Mouse (Mus musculus) macrophage (primary cell): Measurements from ENCODE around the gene Cd2. TPM values are rescaled to one million over a fixed set of nuclear protein-coding genes. Genes with fewer than 3 reads are reported as not detected.

ENCODE experiments used
- H3K27ac ChIP-seq: fragments of 350-480 bp; formaldehyde crosslinking; 2 replicates; pipeline ENCODE4 v1.9.0; 2021
- H3K36me3 ChIP-seq: fragments of 350-480 bp; formaldehyde crosslinking; 2 replicates; pipeline ENCODE4 v1.9.0; 2021; ENCODE audit errors: inconsistent target
- H3K4me3 ChIP-seq: fragments of 350-480 bp; formaldehyde crosslinking; 2 replicates; pipeline ENCODE4 v1.9.0; 2021; ENCODE audit errors: inconsistent target
- H3K79me2 ChIP-seq: fragments of 350-480 bp; formaldehyde crosslinking; 2 replicates; pipeline ENCODE4 v1.9.0; 2021; ENCODE audit errors: inconsistent target
- WGBS: methylation state at CpG from one replicate; pipeline ENCODE4 v1.1.7; 2026; ENCODE audit warnings: inconsistent platforms; ENCODE audit not compliant: missing documents; 5-methylcytosine and 5-hydroxymethylcytosine counted together
- polyA plus RNA-seq: library from polyadenylated mRNA; stranded (reverse); fragments of 250-400 nt; gene quantifications from 3 replicates; pipeline ENCODE4 v1.2.4, GENCODE M21; 2018; ENCODE audit warnings: inconsistent platforms

Gene Cd2
- polyA plus RNA-seq, 1 experiment from 2014 or later, result 0.59 TPM

DNA sequence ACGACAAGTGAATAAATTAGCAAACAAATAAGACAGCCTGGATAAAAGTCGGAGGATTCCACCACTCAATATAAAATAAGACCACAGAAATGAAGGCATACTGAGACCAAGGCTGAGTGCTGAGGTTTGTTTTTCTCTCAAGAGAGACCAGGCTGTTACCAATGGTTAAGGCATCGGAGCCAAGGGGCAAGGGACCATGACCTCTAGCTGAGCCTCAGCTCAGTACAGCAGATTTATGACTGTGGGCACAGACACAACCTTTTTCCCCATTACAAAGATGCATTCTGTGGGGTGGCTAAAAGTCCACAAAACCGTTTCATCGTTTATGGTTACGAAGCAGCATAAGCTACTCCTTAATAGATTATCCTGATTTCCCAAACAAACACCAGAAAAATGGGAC lies 11.9 kb upstream of the Cd2 start:
- Histone ChIP-seq H3K4me3 (no peak overlapping the region), H3K79me2 (no peaks in the 10 kb centered on the region), H3K36me3 (no peaks in the 10 kb centered on the region), H3K27ac (no peak overlapping the region)
- 78% methylated on average over 6 of the region's 6 CpGs for WGBS

DNA sequence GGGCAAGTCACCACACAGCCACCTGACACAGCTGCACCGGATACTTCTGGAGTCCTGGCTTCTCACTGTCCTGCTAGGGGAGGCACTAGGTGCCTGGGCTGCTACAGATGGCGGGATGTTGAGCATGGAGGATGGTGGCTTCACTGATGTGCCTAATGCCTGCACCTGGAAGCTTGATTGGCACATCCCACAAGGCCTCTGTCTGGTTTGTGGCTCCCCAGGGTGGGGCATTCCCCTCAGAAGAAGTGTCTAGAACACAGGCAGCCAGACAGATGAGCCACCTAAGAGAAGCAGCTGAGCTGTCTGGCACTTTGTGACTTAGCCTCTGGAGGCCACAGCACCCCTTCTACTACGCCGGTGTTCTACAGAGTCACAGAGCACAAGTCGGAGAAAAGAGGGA lies 9.5 kb upstream of the Cd2 start:
- Histone ChIP-seq H3K79me2 (no peaks in the 10 kb centered on the region), H3K36me3 (no peaks in the 10 kb centered on the region), H3K4me3 (no peak overlapping the region), H3K27ac (no peak overlapping the region)
- 94% methylated on average over 5 of the region's 5 CpGs for WGBS

DNA sequence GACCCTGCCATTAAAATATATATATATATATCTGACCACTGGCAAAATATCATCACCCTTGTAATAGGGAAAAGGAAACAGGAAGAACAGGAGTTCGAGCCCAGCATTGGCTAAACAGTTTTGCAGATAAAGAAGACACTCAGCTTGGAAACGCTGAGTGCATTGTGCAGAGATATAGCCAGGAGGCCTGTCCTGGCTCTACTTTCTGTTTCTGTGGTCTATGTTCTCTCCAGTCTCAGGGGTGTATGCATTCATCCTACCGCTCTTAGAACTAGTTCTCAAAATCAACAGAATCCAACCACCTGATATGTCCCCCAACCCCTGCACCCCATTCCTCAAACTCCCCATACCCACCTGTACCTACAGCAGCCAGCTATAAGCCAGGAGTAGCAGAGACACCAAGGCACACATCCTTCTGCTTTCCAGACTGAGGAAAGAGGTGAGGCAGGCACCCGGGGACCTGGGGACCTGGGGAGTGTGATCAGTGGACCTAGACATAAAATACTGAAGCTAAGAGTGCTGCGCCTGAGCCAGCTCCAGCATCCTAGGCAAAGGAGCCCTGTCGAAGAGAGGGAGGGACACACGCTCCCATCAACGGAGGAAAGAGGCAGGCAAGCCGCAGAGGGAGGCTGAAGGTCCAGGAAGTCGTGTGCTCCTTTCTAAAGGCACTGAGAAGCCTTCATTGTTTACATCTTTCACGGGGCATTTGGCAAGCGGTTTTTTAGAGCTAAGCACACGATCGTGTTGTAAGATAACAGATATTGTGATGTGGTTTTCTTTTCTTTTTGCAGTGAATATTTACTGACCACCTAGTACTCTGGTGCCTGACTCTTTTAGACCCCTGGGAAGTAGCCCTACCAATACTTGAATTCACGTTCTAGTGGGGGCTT lies 8.4 kb upstream of the Cd2 start:
- no peak overlapping the region for H3K27ac ChIP-seq
- H3K79me2 ChIP-seq, result no peaks in the 10 kb centered on the region
- WGBS, result 63% methylated on average over 15 of the region's 15 CpGs
- H3K36me3 ChIP-seq, result no peaks in the 10 kb centered on the region
- no peak overlapping the region for H3K4me3 ChIP-seq

DNA sequence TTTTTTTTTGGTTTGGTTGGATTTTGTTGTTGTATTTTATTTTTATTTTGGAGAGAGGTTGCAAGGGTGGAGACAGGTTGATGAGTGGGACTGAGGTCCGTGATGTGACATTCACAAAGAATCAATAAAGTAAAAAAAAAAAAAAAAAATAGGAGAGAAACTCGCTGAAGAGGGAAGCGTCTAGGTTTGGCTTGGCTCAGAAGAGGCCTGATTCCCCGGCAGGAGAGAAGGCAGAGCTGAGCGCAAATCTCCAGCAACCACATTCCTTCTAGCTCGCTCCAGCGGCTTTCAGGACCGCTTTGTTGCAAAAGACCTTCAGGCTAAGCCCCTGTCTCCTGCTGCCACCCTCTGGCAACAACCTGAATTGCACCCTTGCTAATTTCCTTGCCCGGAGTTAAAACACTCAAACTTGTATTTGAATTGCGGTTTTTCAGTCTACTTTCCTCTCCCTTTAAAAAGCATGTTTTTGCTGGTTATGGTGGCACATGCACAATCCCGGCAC lies 7.7 kb upstream of the Cd2 start:
- H3K4me3 ChIP-seq, result no peak overlapping the region
- H3K79me2 ChIP-seq, result no peaks in the 10 kb centered on the region
- no peaks in the 10 kb centered on the region for H3K36me3 ChIP-seq
- H3K27ac ChIP-seq, result no peak overlapping the region
- WGBS, result 11% methylated on average over 8 of the region's 11 CpGs

DNA sequence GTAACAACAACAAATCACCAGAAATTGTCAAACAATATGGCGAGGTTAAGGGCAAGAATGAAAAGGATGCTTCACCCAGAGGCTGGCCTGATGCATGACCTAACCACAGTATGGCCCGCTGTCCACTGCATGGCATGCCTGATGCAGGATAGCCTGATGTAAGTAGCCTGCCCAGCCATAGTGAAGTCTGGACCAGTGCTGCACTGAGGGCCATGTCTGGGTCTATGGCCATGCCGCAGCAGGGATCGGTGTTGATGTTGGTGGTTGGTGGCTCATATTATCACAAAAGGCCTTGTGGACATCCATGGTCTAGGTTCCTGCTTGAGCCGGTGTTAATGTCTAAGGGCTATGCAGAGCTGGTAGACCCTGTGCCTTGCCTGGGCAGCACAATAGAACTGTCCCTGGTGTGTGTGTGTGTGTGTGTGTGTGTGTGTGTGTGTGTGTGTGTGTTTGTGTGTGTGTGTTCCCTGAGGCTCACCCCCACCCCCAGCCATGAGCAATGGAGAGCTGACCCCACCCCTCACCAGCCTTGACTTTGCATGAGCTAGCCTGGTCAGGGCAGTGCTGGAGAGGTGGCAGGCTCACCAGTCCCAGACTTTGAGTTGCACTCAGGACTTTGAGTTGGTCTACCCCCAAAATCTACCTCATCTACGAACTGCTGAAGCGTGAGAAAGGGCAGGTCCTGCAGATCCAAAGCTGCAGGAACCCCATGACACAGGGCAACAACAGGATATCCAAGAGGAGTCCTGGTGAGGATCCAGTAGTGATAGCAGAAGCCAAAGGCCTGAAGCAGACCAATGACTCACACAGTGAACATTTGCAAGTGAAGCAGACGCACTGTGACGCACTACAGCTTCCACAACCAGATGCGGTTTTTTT lies 7.0 kb upstream of the Cd2 start:
- 84% methylated on average over 9 of the region's 10 CpGs for WGBS
- no peak overlapping the region for H3K4me3 ChIP-seq

DNA sequence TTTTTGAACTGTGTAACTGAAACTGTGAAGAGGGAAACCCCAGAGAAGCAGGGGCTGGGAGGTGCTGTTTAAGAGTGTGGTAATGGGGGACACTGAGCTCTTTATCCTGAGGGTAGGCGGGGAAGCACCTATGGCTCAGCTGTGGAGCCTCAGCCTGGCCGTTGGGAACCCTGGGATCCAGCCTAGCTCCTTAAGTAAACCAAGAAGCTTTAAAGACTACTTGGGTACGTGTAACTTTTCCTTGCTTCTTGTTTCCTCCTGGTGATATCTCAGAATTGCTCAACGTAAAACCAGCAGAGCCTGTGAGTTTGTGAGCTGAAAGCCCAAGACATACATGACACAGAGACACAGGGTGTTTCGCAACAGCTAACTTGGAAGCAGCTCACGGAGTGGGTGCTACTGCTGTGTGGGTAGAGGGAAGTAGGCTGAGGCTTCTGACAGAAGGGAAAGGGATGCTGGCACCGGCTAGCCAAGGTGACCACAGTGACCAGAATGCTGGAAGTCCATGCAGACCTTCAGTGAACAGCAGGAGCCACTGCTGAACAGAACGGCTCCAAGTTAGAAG lies 5.9 kb upstream of the Cd2 start:
- no peak overlapping the region for H3K4me3 ChIP-seq
- no peaks in the 10 kb centered on the region for H3K36me3 ChIP-seq
- WGBS, result 12% methylated on average over 8 of the region's 8 CpGs
- no peaks in the 10 kb centered on the region for H3K79me2 ChIP-seq
- H3K27ac ChIP-seq, result no peak overlapping the region

More for the DNA sequence above, 7.0 kb upstream of the Cd2 start:
- H3K79me2 ChIP-seq, result no peaks in the 10 kb centered on the region
- no peaks in the 10 kb centered on the region for H3K36me3 ChIP-seq
- H3K27ac ChIP-seq, result no peak overlapping the region

DNA sequence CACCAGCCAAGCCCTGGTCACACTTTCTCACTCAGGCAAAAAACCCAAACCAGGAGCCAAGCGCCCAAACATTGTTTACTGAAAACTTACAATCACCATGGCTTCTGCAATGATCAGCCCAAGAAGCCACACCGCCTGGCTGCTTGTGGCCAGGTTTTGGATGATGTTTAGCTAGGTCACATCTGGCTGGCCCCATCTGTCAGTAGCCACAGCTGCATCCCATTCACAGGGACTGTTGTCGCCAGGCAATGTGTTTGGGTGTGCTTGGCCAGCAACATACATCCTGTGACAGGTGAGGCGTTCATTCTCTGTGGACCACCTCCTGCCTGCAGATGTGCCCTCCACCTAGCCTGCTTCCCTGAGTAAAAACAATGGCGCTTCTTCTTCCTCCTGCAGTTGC lies 4.9 kb upstream of the Cd2 start:
- H3K27ac ChIP-seq, result no peak overlapping the region
- no peak overlapping the region for H3K4me3 ChIP-seq
- no peaks in the 10 kb centered on the region for H3K79me2 ChIP-seq
- WGBS, result 95% methylated on average over 5 of the region's 5 CpGs
- no peaks in the 10 kb centered on the region for H3K36me3 ChIP-seq

DNA sequence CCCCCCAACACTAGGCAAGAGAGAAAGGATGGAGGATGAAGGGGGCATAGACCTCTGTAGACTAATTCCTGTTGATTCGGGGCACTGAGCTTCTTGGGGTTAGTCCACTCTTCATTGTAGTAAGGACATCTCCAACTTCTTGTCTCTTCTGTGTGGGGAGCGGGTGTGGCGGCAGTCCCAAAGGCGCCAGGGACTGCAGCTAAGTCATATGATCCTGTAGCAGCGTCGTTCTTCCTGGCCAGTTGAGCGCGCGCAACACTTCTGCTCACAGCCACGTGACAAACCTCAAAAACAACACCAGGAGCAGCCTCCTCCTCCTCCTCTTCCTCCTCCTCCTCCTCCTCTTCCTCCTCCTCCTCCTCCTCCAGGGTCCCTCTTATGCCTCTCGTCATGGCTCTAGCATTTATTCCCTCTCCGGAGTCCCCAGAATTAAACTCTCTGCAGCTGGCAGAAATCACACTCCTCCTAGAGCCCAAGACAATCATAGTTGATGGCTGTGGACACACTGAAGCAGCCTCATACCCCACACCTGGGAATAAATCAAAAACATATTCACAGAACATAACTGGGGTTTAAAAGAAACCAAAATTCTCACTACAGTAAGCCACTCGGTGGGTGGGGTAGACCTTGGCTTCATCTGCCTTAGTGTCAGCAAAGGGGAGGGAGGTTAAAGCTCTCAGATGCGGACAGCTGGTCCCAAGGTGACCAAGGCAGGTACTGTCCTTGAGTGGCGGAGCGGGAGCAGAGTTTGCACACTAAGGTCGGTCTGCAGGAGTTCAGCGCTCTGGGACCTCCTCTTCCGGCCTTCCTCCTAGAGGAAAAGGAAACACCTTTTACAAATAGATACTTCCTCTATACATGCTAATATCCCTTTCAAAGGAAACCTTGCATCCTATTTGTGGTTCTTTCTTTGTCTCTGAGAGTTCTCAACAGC lies 3.1 kb upstream of the Cd2 start:
- no peak overlapping the region for H3K27ac ChIP-seq

DNA sequence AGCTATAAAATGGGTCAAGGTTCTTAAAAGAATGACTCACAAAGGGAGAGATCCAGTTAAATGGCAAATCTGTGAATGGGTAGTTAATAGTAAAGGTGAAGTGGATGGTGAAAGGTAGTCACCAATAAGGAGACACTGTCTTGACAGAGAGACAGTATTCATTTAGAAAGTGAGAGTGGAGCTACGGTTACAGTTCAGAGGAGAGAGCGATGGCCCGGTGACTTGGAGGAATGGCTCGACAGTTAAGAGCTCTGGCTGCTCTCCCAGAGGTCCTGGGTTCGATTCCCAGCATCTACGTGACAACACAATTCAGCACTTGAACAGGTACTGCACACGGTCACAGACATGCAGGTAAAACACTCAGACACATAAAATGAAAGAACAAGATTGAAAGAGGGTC lies 2.3 kb upstream of the Cd2 start:
- WGBS, result 83% methylated on average over 6 of the region's 7 CpGs
- Histone ChIP-seq H3K36me3 (no peaks in the 10 kb centered on the region), H3K79me2 (no peaks in the 10 kb centered on the region), H3K4me3 (no peak overlapping the region), H3K27ac (no peak overlapping the region)

More for the DNA sequence above, 3.1 kb upstream of the Cd2 start:
- H3K4me3 ChIP-seq, result no peak overlapping the region
- H3K36me3 ChIP-seq, result no peaks in the 10 kb centered on the region
- WGBS, result 44% methylated on average over 13 of the region's 19 CpGs
- no peaks in the 10 kb centered on the region for H3K79me2 ChIP-seq

DNA sequence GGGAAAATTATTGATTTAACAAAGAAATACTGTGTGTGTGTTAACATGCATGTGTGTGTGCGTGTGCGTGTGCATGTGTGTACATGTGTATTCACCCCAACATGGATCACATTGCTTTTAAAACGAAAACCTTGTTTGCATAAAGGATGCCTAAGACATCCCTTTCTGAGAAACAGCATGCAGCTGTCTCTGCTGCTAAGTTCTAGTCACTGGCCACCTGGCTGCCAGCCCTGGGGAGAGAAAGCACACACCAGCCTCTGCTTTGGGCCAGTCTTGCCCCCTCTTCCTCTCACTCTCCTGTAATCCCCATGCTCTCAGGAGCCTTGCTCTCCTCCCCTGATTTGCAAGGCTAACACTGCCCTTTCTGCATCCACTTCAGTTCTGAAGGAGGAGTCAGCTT lies 1.7 kb upstream of the Cd2 start:
- 80% methylated on average over 3 of the region's 3 CpGs for WGBS
- no peak overlapping the region for H3K27ac ChIP-seq
- H3K36me3 ChIP-seq, result no peaks in the 10 kb centered on the region
- H3K79me2 ChIP-seq, result no peaks in the 10 kb centered on the region
- no peak overlapping the region for H3K4me3 ChIP-seq

DNA sequence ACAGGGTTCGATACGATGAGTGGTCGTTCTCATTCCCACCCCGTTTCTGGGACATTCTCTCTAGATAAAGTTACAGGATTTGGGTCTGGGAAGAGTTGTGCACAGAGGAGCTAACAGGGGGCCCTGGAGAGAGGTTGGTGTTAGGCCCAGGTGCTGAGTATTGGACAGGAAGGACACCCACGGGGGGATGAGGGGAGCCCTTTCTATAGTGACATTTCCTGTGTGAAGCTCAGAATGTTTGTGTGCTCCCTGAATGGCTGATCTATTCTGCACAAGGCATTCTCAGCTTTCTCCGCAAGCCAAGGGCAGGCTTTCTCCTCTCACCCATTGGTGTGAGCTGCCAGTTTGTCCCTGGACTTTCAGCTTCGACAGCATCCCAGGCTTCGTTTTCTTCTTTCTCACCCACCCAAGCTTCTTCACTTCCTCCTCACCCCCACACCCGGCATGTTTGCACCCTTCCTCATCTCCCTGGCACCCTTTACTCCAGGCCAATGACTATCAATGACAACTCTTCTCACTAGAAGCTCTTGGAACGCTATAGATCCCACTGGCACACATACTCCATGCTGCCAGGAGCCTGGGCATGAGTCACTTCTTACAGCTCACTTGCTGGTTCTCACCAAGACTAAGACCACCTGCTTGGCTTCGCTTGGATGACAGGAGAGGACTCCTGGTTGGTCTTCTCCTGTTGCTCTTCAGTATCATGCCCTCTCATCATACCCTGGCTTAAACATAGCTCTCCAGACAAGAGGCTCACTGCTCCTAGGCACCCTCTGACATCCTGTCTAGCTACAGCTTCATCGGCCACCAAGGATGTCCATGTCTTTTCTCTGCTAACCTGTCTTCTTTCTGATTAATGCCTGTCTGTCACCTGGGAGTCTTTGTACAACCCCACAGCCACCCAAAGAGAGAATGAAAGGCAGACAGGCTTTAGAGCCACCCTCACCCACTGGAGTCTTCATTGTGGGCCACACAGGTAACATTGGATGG lies 1.1 kb downstream of the Cd2 start:
- no peak overlapping the region for H3K4me3 ChIP-seq
- no peaks in the 10 kb centered on the region for H3K36me3 ChIP-seq
- 79% methylated on average over 12 of the region's 12 CpGs for WGBS
- no peaks in the 10 kb centered on the region for H3K79me2 ChIP-seq
- H3K27ac ChIP-seq, result no peak overlapping the region

DNA sequence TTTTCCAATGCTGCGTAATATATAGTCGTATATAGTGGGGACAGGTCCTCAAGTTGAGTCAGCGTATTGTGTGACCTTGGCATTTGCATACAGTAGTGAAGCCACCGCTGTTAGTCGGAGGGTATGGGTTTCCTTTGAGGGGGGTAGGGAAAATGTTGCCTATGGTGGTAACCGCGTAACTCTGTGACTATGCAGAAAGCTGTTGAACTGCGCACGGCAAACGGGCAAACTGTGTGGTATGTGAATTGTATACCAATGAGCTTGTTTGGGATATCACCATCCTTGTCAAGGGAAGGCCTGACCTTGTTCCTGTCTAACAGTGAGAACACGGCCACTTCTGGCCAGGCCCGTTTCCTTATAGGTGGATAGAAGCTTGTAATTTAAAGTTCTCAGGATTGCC lies 1.9 kb downstream of the Cd2 start:
- Histone ChIP-seq H3K4me3 (no peak overlapping the region), H3K36me3 (no peaks in the 10 kb centered on the region), H3K79me2 (no peaks in the 10 kb centered on the region), H3K27ac (no peak overlapping the region)
- WGBS, result 90% methylated on average over 12 of the region's 12 CpGs

DNA sequence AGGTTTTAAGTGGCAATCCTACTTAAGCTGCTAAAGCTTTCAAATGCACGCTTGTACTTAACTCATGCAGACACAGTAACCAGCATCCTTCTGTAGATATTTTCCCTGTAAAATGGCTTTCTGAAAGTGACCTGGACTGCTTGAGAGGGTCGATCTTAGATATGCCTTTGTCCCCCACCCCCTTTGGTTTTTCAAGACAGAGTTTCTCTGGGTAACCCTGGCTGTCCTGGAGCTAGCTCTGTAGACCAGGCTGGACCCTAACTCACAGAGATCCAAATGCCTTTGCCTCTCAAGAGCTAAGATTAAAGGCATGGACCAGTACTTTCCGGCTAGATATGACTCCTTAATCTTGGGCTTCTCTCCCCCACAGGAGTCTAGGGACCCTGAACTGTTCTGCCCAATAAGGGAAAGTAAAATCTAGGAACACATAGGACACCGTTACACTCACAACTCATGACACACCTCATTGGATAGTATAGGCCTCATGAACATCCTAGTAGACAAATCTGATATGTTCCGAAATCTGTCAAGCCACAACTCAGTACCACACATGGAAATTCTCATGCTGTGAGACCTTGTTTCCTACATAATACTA lies 2.6 kb downstream of the Cd2 start:
- Histone ChIP-seq H3K27ac (no peak overlapping the region), H3K4me3 (no peak overlapping the region), H3K36me3 (no peaks in the 10 kb centered on the region), H3K79me2 (no peaks in the 10 kb centered on the region)
- WGBS, result 90% methylated on average over 5 of the region's 5 CpGs
